23 mouse cellular contexts compared by ENCODE assay signal in the genomic region with DNA sequence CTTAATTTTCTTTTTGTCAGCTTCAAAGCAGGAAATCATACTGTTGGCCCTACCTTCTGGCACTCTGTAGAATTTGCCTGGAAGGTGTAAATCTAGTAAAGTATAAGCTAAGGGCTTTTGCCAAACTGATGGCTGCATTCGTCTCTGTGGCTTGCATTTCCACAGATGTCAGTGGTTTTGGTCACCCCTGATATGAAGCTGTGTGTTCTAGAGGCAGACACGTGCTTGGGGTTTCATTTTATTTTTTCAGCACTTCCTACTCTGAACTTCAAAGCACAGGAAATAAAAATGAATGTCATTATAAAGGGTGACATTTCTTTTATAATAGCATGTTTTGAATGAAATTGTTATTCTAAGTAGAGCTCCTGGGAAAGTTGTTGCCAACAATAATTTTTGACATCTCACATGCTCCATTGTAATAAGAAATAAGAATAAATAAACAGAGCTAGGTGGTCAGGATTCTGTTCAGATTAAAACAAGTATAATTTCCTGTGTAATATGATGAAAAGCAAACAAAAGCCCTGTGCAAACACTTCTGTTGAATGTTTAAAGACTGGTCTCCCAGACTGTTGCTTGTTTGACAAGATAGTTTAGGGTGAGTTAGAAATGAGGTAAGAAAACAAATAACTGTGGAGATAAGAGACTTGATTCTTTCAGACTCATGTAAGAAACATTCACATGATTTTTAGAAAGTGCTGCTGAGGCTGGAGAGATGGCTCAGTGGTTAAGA.
DNase-seq lines count a peak whose midpoint lies in the region; ATAC-seq and TF ChIP-seq lines count a peak whose summit lies in the region.
"Had no signal": no experiment of that assay in that cellular context is flagged by ENCODE, and none has a peak within 500 bp of the region (broad histone marks: within the 10 kb centered on the region; RNA-seq: fewer than 3 reads in every experiment).

No protein-coding gene starts in this region.

- no peaks in the 10 kb centered on the region for H3K36me3 ChIP-seq in stomach, embryonic 15.5 days
- no peaks in the 10 kb centered on the region for H3K36me3 ChIP-seq in stomach, postnatal 0 days (ENCODE audit: control insufficient read depth, insufficient read depth, low read length)
- H3K36me3 ChIP-seq in embryonic facial prominence, embryonic 14.5 days (ENCODE audit: control insufficient read depth, insufficient read depth, low read length): no peaks in the 10 kb centered on the region
- no peaks in the 10 kb centered on the region for H3K36me3 ChIP-seq in neural tube, embryonic 15.5 days
- H3K36me3 ChIP-seq: heart, embryonic 15.5 days; limb, embryonic 15.5 days had no signal

- no peak for TF ChIP-seq CTCF in stomach, postnatal 0 days (IDR thresholded peaks at IDR 0.05; ENCODE audit: low read depth)

- H3K4me1 ChIP-seq in stomach, embryonic 15.5 days: no peaks in the 10 kb centered on the region
- no peaks in the 10 kb centered on the region for H3K4me1 ChIP-seq in stomach, postnatal 0 days (replicated peaks; ENCODE audit: control insufficient read depth, insufficient read depth)
- 0 out of 2 replicates have a peak, but pooled peaks cover 3% of the 10 kb centered on the region for H3K4me1 ChIP-seq in embryonic facial prominence, embryonic 14.5 days (ENCODE audit: control insufficient read depth, insufficient read depth, low read length)
- no peaks in the 10 kb centered on the region for H3K4me1 ChIP-seq in neural tube, embryonic 15.5 days
- H3K4me1 ChIP-seq: heart, embryonic 15.5 days; limb, embryonic 15.5 days had no signal

- DNase-seq in frontal cortex, postnatal 10 days (ENCODE audit: low spot score in 2 of 2): no peak
- DNase-seq in stomach, postnatal 0 days (ENCODE audit: low spot score): no peak
- DNase-seq in embryonic facial prominence, embryonic 14.5 days (ENCODE audit: low spot score): peak; percentile 54
- DNase-seq in naive thymus-derived CD4-positive, alpha-beta T cell, adult 2 months (ENCODE audit: low read depth): peak; percentile 11
- no peak for DNase-seq in B cell, adult 2 months
- DNase-seq: adrenal gland, postnatal 14 days; cerebellum, adult 11-12 months; cerebellum, postnatal 14 days; gastrocnemius, postnatal 25 days; heart, postnatal 4 days; liver, postnatal 0 days; lung, postnatal 36 days; right cerebral cortex, adult 18-20 months; thymus, postnatal 14 days had no signal

- no peaks in the 10 kb centered on the region for H3K9me3 ChIP-seq in stomach, embryonic 15.5 days
- H3K9me3 ChIP-seq in stomach, postnatal 0 days (ENCODE audit: control insufficient read depth, low read length): no peaks in the 10 kb centered on the region
- H3K9me3 ChIP-seq in embryonic facial prominence, embryonic 14.5 days (ENCODE audit: control insufficient read depth, low read length): no peaks in the 10 kb centered on the region
- H3K9me3 ChIP-seq in neural tube, embryonic 15.5 days (replicated peaks): no peaks in the 10 kb centered on the region
- H3K9me3 ChIP-seq: forebrain, embryonic 13.5 days; heart, embryonic 15.5 days; limb, embryonic 15.5 days had no signal

- no peak overlapping the region for H3K4me3 ChIP-seq in stomach, embryonic 15.5 days (replicated peaks)
- H3K4me3 ChIP-seq in stomach, postnatal 0 days (ENCODE audit: low read depth, low read length): no peak overlapping the region
- H3K4me3 ChIP-seq in embryonic facial prominence, embryonic 14.5 days (ENCODE audit: low read depth, low read length): no peak overlapping the region
- H3K4me3 ChIP-seq in neural tube, embryonic 15.5 days (replicated peaks): no peak overlapping the region
- H3K4me3 ChIP-seq: erythroblast, embryonic 14.5 days; forebrain, embryonic 13.5 days; heart, embryonic 15.5 days; limb, embryonic 15.5 days had no signal

- no peak for TF ChIP-seq EP300 in stomach, postnatal 0 days (optimal IDR thresholded peaks at IDR 0.05)

- H3K27me3 ChIP-seq in stomach, embryonic 15.5 days (replicated peaks): no peaks in the 10 kb centered on the region
- no peaks in the 10 kb centered on the region for H3K27me3 ChIP-seq in stomach, postnatal 0 days (ENCODE audit: control insufficient read depth, insufficient read depth, low read length)
- no peaks in the 10 kb centered on the region for H3K27me3 ChIP-seq in embryonic facial prominence, embryonic 14.5 days (replicated peaks; ENCODE audit: control insufficient read depth, insufficient read depth, low read length)
- H3K27me3 ChIP-seq in neural tube, embryonic 15.5 days (replicated peaks): no peaks in the 10 kb centered on the region
- H3K27me3 ChIP-seq: forebrain, embryonic 13.5 days; heart, embryonic 15.5 days; limb, embryonic 15.5 days had no signal

- no peak overlapping the region for H3K27ac ChIP-seq in stomach, embryonic 15.5 days
- no peak overlapping the region for H3K27ac ChIP-seq in stomach, postnatal 0 days (replicated peaks)
- H3K27ac ChIP-seq in embryonic facial prominence, embryonic 14.5 days (replicated peaks; ENCODE audit: low read depth, low read length): no peak overlapping the region
- no peak overlapping the region for H3K27ac ChIP-seq in neural tube, embryonic 15.5 days (replicated peaks)
- H3K27ac ChIP-seq: forebrain, embryonic 13.5 days; heart, embryonic 15.5 days; limb, embryonic 15.5 days had no signal

- no peak overlapping the region for H3K9ac ChIP-seq in stomach, embryonic 15.5 days
- no peak overlapping the region for H3K9ac ChIP-seq in stomach, postnatal 0 days (ENCODE audit: low read length)
- H3K9ac ChIP-seq in embryonic facial prominence, embryonic 14.5 days (ENCODE audit: low read depth, low read length): no peak overlapping the region
- H3K9ac ChIP-seq in neural tube, embryonic 15.5 days (replicated peaks): no peak overlapping the region
- H3K9ac ChIP-seq: forebrain, embryonic 13.5 days; heart, embryonic 15.5 days; limb, embryonic 15.5 days; liver, postnatal 0 days had no signal

- H3K4me2 ChIP-seq in stomach, embryonic 15.5 days: no peak overlapping the region
- H3K4me2 ChIP-seq in stomach, postnatal 0 days (replicated peaks; ENCODE audit: low read depth): no peak overlapping the region
- H3K4me2 ChIP-seq in embryonic facial prominence, embryonic 14.5 days (ENCODE audit: low read depth, low read length): no peak overlapping the region
- no peak overlapping the region for H3K4me2 ChIP-seq in neural tube, embryonic 15.5 days
- H3K4me2 ChIP-seq: forebrain, embryonic 13.5 days; heart, embryonic 15.5 days; limb, embryonic 15.5 days; midbrain, embryonic 11.5 days had no signal

- 14% methylated on average over 2 of the region's 2 CpGs for WGBS in stomach, embryonic 15.5 days
- 16% methylated on average over 2 of the region's 2 CpGs for WGBS in stomach, postnatal 0 days
- WGBS in embryonic facial prominence, embryonic 14.5 days: 14% methylated on average over 2 of the region's 2 CpGs
- 67% methylated on average over 2 of the region's 2 CpGs for WGBS in neural tube, embryonic 15.5 days

- peak; percentile 44; the same call in 1 of the 2 replicates for ATAC-seq in frontal cortex, adult (ENCODE audit: low TSS enrichment)
- peak; percentile 43 for ATAC-seq in stomach, embryonic 15.5 days (ENCODE audit: insufficient read depth, low FRiP score, low read depth)
- no peak for ATAC-seq in stomach, postnatal 0 days (ENCODE audit: low FRiP score, low TSS enrichment)
- ATAC-seq in embryonic facial prominence, embryonic 14.5 days (ENCODE audit: low read depth): no peak
- no peak for ATAC-seq in neural tube, embryonic 15.5 days (ENCODE audit: low FRiP score)
- ATAC-seq: forebrain, embryonic 13.5 days; hindbrain, embryonic 16.5 days; liver, postnatal 0 days had no signal

Comparison
In these comparisons a context has a peak if more than half of its experiments do, and no peak if none do; other contexts are left out.
1. ATAC-seq: peak in frontal cortex, adult (single experiment) and stomach, embryonic 15.5 days (single experiment); none in stomach, postnatal 0 days (single experiment), embryonic facial prominence, embryonic 14.5 days (single experiment) and neural tube, embryonic 15.5 days (single experiment).
2. DNase-seq: peak in embryonic facial prominence, embryonic 14.5 days (single experiment) and naive thymus-derived CD4-positive, alpha-beta T cell, adult 2 months (single experiment); none in frontal cortex, postnatal 10 days (0 of 2), stomach, postnatal 0 days (single experiment) and B cell, adult 2 months (0 of 2).